Mouse (Mus musculus) spleen, adult 18-20 months (tissue): ENCODE data around the gene Gm10681.
"Not testable (repeated sequence)": the region's sequence is repeated elsewhere in the genome, so short reads cannot be mapped to it uniquely, and the experiment has no call there.

Experiments used
- DNase-seq, 2 experiments: peaks; one replicate each; pipeline ENCODE4 v3.0.0; 2022; ENCODE audit warnings: mixed read lengths in 2 of 2

Gm10681 gene

GRCm38 (mm10) chr3:98588707-98589106 lies at the start of gene Gm10681:
TSS of gene Gm10681 (minus strand) at chr3:98588807.
- no peak for DNase-seq

GRCm38 (mm10) chr3:98635145-98635544 lies 46.5 kb upstream of the Gm10681 start:
- no peak for DNase-seq

- no peak for DNase-seq
These were observed 41.5 kb upstream of the Gm10681 start, which contains the start of gene Hsd3b5 for GRCm38 (mm10) chr3:98630152-98630551. TSS of gene Hsd3b5 (minus strand) at chr3:98630252.

DNA sequence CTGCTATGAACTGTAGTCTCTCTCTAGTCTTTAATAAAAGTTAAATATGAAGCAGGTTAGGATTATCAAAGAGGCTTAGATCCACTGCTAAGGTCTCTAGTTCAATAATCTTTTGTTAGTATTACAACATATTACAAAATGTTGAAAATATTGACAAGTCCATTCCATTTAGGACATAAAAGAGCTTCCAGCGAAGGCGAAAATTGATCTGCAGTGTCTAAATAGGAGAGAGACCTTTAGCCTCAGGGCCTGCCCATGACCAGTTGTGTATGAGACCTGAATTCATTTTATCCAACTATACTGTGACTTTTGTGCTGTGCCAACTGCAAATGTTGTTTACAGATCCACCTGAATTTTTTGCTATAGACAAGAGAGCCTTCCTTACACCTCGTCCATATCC lies 41.0 kb upstream of the Gm10681 start:
- no peak for DNase-seq

- not testable (repeated sequence) for DNase-seq
These were observed 28.2 kb upstream of the Gm10681 start for GRCm38 (mm10) chr3:98616786-98617185.

- not testable (repeated sequence) for DNase-seq
These were observed 27.6 kb upstream of the Gm10681 start for GRCm38 (mm10) chr3:98616244-98616643.

DNA sequence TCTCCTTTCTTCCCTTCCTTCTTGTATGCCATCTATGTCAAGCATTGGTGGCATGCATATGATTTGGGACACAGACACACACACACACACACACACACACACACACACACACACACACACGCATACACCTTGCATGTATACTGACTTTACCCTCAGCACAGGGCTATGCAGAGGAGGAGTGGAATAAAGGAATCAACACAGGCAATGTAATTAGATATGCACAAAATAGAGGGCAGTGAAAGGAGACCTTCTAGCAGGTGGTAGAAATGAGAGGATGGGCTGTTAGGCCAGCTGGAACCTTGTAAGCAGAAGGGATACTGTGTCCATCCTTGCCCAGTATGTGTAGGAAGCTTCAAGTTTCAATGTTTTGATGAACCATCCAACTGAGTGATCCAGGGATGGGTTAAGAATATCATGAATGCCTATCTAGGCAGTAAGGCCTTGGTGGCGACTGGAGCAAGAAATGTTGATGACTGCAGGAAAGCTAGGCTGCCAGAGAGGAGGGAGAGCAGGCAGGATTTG lies 25.9 kb upstream of the Gm10681 start:
- not testable (repeated sequence) for DNase-seq

DNA sequence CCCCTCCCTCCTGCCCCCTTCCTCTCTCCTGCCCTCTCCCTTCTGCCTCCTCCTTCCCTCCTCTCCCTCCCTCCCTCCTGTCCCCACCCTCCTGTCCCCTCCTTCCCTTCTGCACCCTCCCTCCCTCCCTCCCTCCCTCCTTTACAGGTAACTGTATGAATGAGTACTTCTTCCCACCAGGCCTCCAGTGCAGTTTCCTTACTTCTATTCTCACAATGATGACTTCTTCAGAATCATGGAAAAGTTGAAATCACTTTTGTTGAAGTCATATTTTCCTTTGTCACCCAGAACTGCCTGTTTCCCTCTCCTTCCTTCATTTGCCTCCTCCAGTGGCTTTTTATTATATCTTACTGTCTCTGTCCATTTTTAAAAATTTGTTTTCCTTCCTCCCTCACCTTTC lies 25.4 kb upstream of the Gm10681 start:
- no peak for DNase-seq

DNA sequence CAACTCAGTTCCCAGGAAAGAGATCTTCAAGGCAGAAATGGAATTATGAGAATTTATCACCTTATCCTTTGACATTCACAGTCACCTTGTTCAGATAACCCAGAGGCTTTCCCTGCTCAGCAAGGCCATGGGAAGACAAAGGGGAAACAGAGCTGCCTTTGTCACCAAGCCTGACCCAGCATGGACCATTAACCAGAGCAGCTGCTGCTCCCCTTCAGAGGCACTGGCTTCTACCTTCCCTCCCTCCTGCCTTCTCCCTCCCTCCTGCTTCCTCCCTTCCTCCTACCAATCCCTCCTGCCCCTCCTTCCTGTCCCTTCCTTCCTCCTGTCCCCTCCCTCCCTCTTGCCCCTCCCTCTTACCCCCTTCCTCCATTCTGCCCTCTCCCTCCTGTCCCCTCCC lies 24.9 kb upstream of the Gm10681 start:
- DNase-seq, result not testable (repeated sequence)

DNA sequence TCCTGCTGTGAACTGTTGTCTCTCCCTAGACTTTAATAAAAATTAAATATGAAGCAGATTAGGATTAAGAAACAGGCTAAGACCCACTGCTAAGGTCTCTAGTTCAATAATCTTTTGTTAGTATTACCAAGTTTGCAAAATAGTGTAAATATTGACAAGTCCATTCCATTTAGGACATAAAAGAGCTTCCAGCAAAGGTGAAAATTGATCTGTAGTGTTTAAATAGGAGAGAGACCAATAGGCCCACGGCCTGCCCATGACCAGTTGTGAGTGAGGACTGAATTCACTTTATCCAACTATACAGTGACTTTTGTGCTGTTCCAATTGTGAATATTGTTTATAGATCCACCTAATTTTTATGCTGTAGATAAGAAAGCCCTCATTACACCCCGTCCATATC lies 886 bp downstream of the Gm10681 start:
- no peak for DNase-seq

DNA sequence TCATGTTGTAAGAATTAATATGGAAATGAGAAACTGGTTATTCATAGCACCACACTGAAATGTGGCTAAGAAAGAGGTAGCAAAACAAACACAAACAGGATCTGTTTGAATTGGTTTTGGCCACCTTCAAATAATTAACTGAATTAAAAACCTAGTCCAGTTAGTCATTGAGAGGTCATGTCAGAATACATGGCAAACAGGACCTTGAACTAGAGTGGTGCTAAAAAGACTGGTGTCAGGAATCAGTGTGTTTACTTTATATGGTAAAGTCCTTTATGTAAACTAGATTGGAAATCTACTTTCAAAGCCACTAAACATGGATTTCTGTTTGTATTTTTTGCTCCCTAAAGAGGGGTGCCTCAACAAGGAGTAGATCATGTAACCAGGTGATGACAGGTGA lies 6.0 kb downstream of the Gm10681 start:
- not testable (repeated sequence) for DNase-seq

DNA sequence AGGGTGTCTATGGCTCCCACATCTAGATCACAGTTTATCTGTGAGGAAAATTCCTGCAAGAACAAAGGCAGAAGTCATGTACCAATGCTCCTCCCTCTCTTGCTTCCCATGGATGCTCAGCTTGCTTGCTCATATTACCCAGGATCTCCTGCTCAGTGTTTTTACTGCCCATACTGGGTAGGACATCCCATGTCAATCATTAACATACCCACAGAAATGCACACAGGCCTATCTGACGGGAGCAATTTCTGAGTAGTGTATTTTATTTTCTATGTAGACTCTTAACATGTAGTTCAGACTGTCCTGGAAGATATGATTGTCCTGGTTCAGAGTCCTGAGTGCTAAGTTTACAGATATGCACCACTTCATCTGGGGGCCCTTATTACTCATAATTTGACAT lies 6.4 kb downstream of the Gm10681 start:
- not testable (repeated sequence) for DNase-seq

- DNase-seq, result not testable (repeated sequence)
These were observed 7.6 kb downstream of the Gm10681 start for GRCm38 (mm10) chr3:98581024-98581423.

- DNase-seq, result not testable (repeated sequence)
These were observed 20.9 kb downstream of the Gm10681 start for GRCm38 (mm10) chr3:98567717-98568116.

GRCm38 (mm10) chr3:98564894-98565293 lies 23.7 kb downstream of the Gm10681 start:
- not testable (repeated sequence) for DNase-seq

- not testable (repeated sequence) for DNase-seq
These were observed 24.8 kb downstream of the Gm10681 start for GRCm38 (mm10) chr3:98563831-98564230.

GRCm38 (mm10) chr3:98560711-98561110 lies 27.9 kb downstream of the Gm10681 start:
- DNase-seq, result not testable (repeated sequence)

DNA sequence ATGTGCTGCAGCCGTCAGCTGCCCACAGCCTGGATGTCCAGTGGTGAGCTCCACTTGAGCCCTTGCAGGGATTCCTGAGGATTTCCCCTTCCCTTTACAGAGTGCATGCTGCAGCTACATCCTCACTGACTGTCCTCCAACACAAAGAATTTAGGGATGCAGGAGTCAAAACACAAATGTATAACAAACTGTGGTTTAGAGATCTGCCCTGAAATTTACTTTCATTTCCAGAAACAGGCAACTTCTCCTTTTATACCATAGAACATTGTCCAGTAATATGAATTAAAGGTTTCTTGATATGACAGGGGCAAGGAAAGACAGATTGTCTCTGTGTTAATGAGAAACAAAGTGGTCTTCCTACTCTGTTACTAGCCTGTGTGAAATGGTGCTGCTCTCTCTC lies 37.8 kb downstream of the Gm10681 start:
- not testable (repeated sequence) for DNase-seq

DNA sequence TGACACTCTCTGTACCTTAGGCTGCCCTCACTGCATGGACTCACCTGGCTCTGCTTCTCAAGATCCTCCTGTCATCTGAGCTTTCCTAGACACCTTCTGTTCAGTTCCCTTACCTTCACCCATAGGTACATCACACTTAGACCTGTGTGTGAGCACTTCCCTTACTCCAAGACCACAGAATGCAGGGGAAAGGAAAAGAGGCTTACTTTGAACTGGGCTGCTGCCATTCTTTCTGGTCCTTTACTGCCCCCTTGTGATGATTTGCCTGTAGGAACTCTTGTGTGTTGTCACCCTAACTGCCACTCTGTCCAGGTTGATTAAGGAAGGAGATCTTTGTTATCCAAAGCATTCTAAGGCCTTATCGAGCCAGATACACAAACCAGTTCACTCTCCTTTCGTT lies 38.4 kb downstream of the Gm10681 start:
- DNase-seq, result not testable (repeated sequence)

DNA sequence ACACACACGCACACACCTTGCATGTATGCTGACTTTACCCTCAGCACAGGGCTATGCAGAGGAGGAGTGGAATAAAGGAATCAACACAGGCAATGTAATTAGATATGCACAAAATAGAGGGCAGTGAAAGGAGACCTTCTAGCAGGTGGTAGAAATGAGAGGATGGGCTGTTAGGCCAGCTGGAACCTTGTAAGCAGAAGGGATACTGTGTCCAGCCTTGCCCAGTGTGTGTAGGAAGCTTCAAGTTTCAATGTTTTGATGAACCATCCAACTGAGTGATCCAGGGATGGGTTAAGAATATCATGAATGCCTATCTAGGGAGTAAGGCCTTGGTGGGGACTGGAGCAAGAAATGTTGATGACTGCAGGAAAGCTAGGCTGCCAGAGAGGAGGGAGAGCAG lies 40.1 kb downstream of the Gm10681 start:
- DNase-seq, result not testable (repeated sequence)

- DNase-seq, result not testable (repeated sequence)
These were observed 41.0 kb downstream of the Gm10681 start for GRCm38 (mm10) chr3:98547641-98548040.

GRCm38 (mm10) chr3:98524978-98525377 lies 63.6 kb downstream of the Gm10681 start:
- DNase-seq, result not testable (repeated sequence)

DNA sequence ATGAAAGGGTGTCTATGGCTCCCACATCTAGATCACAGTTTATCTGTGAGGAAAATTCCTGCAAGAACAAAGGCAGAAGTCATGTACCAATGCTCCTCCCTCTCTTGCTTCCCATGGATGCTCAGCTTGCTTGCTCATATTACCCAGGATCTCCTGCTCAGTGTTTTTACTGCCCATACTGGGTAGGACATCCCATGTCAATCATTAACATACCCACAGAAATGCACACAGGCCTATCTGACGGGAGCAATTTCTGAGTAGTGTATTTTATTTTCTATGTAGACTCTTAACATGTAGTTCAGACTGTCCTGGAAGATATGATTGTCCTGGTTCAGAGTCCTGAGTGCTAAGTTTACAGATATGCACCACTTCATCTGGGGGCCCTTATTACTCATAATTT lies 64.1 kb downstream of the Gm10681 start:
- not testable (repeated sequence) for DNase-seq

GRCm38 (mm10) chr3:98522779-98523178 lies 65.8 kb downstream of the Gm10681 start:
- not testable (repeated sequence) for DNase-seq

DNA sequence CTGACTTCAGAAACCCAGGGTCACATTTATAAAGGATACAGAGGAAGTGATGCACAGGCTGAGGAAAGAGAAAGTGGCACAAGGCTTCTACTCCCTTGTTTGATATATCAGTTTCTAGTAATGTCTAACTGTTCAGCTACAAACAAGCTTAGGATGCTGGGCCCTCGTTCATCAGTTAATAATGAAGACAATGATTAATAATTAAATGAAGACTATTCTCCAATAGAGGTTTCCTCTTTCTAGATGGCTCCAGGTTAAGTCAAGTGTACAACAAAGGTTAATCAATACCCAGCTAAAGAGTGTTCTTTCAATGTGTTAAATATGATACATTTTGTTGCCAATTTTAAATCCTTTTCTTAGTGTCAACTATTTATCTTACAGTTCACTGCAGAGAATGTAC lies 78.2 kb downstream of the Gm10681 start, which contains the start of gene Hsd3b4:
Gene Hsd3b4 (minus strand): TSS at position 101 of the 400 bp plus-strand sequence.
- not testable (repeated sequence) for DNase-seq
